Mouse (Mus musculus) limb, embryonic 13.5 days (tissue): ENCODE measurements around the gene Sorcs1. TPM values are rescaled to one million over a fixed set of nuclear protein-coding genes. Genes with fewer than 3 reads are reported as not detected.
A peak's percentile ranks its signal among the peaks of the same experiment; 100 is the strongest.

Experiments used
- ATAC-seq: fragments of 200-750 bp; cut with Nextera tagmentation; 2 replicates; pipeline ENCODE4 v1.8.0; 2017; ENCODE audit warnings: low read depth, moderate number of reproducible peaks, moderate TSS enrichment; ENCODE audit not compliant: low FRiP score
- H3K27ac ChIP-seq: fragments of 300-500 bp; sonication (generic); 2 replicates; pipeline ENCODE4 v1.5.1; 2015; ENCODE audit warnings: inconsistent platforms, mild to moderate bottlenecking, moderate library complexity
- H3K27me3 ChIP-seq: fragments of 300-500 bp; sonication (generic); 2 replicates; pipeline ENCODE4 v1.6.1; 2015; ENCODE audit warnings: mild to moderate bottlenecking, inconsistent platforms
- H3K36me3 ChIP-seq: fragments of 300-500 bp; sonication (generic); 2 replicates; pipeline ENCODE4 v1.6.1; 2015; ENCODE audit warnings: inconsistent platforms, mild to moderate bottlenecking, moderate library complexity
- H3K4me1 ChIP-seq: fragments of 300-500 bp; sonication (generic); 2 replicates; pipeline ENCODE4 v1.6.1; 2015; ENCODE audit warnings: inconsistent platforms
- H3K4me2 ChIP-seq: fragments of 300-500 bp; sonication (generic); replicated peaks from 2 replicates; pipeline ENCODE4 v1.6.1; 2015; ENCODE audit warnings: inconsistent platforms, mild to moderate bottlenecking, moderate library complexity
- H3K4me3 ChIP-seq: fragments of 300-500 bp; sonication (generic); 2 replicates; pipeline ENCODE4 v1.5.1; 2015; ENCODE audit warnings: moderate library complexity, mild to moderate bottlenecking, inconsistent platforms
- H3K9ac ChIP-seq: fragments of 300-500 bp; sonication (generic); 2 replicates; pipeline ENCODE4 v1.6.1; 2015; ENCODE audit warnings: mild to moderate bottlenecking, inconsistent platforms
- H3K9me3 ChIP-seq: fragments of 300-500 bp; sonication (generic); 2 replicates; pipeline ENCODE4 v1.6.1; 2016; ENCODE audit warnings: inconsistent platforms
- WGBS: fragments of 180-500 bp; shearing (Covaris S2); methylation state at CpG from one replicate; pipeline ENCODE4 v1.1.7; 2015; 5-methylcytosine and 5-hydroxymethylcytosine counted together
- polyA plus RNA-seq: library from polyadenylated mRNA; unstranded; fragments of >200 nt; fragmentation: Nextera tagmentation; extraction: Ambion mirVana; gene quantifications from 2 replicates; pipeline ENCODE4 v1.2.1, GENCODE M21; 2015

Gene Sorcs1
- polyA plus RNA-seq, 1 experiment from 2014 or later, result 2.8 TPM

DNA sequence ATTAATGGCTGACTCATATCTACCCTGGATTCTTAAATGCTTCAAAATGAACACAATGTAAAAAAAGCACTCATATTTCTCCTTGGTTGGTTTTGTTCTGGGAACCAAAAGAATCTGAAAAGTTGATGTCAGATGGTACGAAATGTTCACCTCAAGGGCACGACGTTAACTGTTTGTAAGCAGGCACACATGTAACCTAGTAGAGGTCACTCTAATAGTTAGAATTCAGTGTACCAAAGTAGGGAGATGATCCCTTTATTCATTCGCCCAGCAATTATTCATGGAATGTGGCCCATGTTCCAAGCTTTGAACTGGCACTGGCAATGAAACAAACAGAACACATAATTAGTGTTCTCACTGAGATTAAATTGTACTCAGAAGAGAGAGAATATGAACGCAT lies 284.3 kb downstream of the Sorcs1 start:
- Histone ChIP-seq H3K27ac (no peak overlapping the region), H3K27me3 (no peaks in the 10 kb centered on the region), H3K9ac (no peak overlapping the region), H3K9me3 (no peaks in the 10 kb centered on the region), H3K4me2 (no peak overlapping the region), H3K4me3 (no peak overlapping the region), H3K36me3 (no peaks in the 10 kb centered on the region), H3K4me1 (no peaks in the 10 kb centered on the region)
- 87% methylated on average over 5 of the region's 5 CpGs for WGBS
- ATAC-seq, result no peak

- Histone ChIP-seq H3K4me1 (no peaks in the 10 kb centered on the region), H3K9ac (no peak overlapping the region), H3K4me2 (no peak overlapping the region), H3K9me3 (0 out of 2 replicates have a peak, but pooled peaks cover 3% of the 10 kb centered on the region), H3K27ac (no peak overlapping the region), H3K36me3 (no peaks in the 10 kb centered on the region), H3K27me3 (no peaks in the 10 kb centered on the region), H3K4me3 (no peak overlapping the region)
- no peak for ATAC-seq
- 79% methylated on average over 9 of the region's 9 CpGs for WGBS
Measured at GRCm38 (mm10) chr19:50389925-50390552, 288.4 kb downstream of the Sorcs1 start.

DNA sequence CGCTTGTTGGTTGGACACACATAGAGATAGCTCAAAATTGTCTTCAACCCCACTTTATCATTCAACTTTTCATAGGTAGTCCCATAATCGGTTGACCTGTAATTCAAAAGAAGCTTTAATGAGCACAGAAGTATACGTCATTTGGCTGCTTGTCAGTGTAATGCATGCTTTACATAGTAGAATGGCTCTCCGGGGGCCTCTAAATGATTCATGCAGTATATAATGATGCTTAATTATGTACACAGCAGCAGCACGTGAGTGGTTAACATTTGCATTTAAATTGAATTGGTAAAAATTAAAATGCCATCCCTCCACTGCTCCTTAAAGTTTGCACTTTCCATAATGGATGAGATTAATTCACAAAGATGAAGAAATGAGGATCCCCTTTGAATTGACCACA lies 299.5 kb downstream of the Sorcs1 start:
- no peak overlapping the region for H3K4me3 ChIP-seq
- H3K9me3 ChIP-seq, result no peaks in the 10 kb centered on the region
- H3K4me1 ChIP-seq, result no peaks in the 10 kb centered on the region
- H3K27ac ChIP-seq, result no peak overlapping the region
- no peak overlapping the region for H3K9ac ChIP-seq
- 69% methylated on average over 5 of the region's 5 CpGs for WGBS
- H3K27me3 ChIP-seq, result no peaks in the 10 kb centered on the region
- no peaks in the 10 kb centered on the region for H3K36me3 ChIP-seq
- ATAC-seq, result no peak
- no peak overlapping the region for H3K4me2 ChIP-seq

- Histone ChIP-seq H3K4me2 (no peak overlapping the region), H3K9ac (no peak overlapping the region), H3K9me3 (no peaks in the 10 kb centered on the region), H3K27ac (no peak overlapping the region), H3K4me1 (no peaks in the 10 kb centered on the region), H3K27me3 (no peaks in the 10 kb centered on the region), H3K4me3 (no peak overlapping the region), H3K36me3 (no peaks in the 10 kb centered on the region)
- ATAC-seq, result no peak
- 50% methylated on average over 10 of the region's 10 CpGs for WGBS
Measured at GRCm38 (mm10) chr19:50374751-50375150, 303.7 kb downstream of the Sorcs1 start.

- no peaks in the 10 kb centered on the region for H3K27me3 ChIP-seq
- no peak overlapping the region for H3K9ac ChIP-seq
- no peaks in the 10 kb centered on the region for H3K36me3 ChIP-seq
- no peak for ATAC-seq
- H3K4me2 ChIP-seq, result no peak overlapping the region
- 60% methylated on average over 3 of the region's 3 CpGs for WGBS
- H3K4me1 ChIP-seq, result peaks cover 9% of the 10 kb centered on the region; the same call in 1 of the 2 replicates
- H3K4me3 ChIP-seq, result no peak overlapping the region
- no peaks in the 10 kb centered on the region for H3K9me3 ChIP-seq
- no peak overlapping the region for H3K27ac ChIP-seq
Measured at GRCm38 (mm10) chr19:50366446-50366845, 312.0 kb downstream of the Sorcs1 start.

- Histone ChIP-seq H3K27ac (no peak overlapping the region), H3K36me3 (no peaks in the 10 kb centered on the region), H3K9ac (no peak overlapping the region), H3K4me3 (no peak overlapping the region), H3K27me3 (no peaks in the 10 kb centered on the region), H3K4me2 (no peak overlapping the region), H3K4me1 (peaks cover 20% of the 10 kb centered on the region), H3K9me3 (no peaks in the 10 kb centered on the region)
- ATAC-seq, result peak; percentile 54; the same call in 1 of the 2 replicates
- 43% methylated on average over 9 of the region's 9 CpGs for WGBS
Measured at GRCm38 (mm10) chr19:50362655-50363500, 315.6 kb downstream of the Sorcs1 start.

DNA sequence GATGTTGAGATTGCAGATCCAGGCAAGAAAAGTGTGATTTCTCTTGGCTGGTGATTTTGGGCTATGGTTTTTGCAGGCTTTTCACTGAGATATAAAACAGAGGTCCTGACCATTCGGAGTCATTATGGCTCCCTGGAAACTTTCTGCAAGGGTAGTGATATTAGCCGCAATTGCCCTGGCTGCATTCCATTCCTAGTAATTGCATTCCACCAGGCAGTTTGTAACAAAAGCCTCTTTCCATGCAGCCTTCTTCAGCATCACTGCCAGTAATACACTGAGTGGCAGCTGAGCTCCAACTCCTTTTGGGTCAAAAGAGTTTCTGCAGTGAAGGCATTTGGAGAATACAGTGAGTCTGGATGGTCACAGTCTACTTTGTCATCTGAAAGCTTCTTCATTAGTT lies 319.9 kb downstream of the Sorcs1 start:
- 17% methylated on average over 2 of the region's 2 CpGs for WGBS
- peak overlapping the region; percentile 52; the same call in 1 of the 2 replicates for H3K27ac ChIP-seq
- no peak overlapping the region for H3K9ac ChIP-seq
- peaks cover 20% of the 10 kb centered on the region for H3K4me1 ChIP-seq
- no peak overlapping the region for H3K4me3 ChIP-seq
- H3K9me3 ChIP-seq, result no peaks in the 10 kb centered on the region
- no peaks in the 10 kb centered on the region for H3K36me3 ChIP-seq
- ATAC-seq, result peak; percentile 73
- H3K27me3 ChIP-seq, result no peaks in the 10 kb centered on the region
- no peak overlapping the region for H3K4me2 ChIP-seq

DNA sequence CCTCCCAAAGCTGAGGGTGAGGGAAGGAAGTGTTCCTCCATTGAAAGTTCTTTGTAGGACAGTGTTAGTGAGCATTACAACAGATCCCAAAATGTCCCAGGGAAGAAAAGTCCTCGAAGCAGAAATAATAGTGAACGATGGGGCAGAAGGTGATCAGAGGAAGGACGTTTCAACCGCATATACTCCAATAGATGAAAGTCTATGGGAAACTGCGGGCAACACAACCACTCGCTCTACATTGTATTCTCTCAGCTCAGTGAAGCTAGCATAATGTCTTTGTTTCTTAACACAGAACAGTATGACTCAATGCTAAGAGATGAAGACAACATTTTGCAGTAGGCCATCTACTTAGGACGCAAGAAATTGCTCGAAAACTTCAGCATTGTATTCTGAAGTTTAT lies 339.2 kb downstream of the Sorcs1 start:
- Histone ChIP-seq H3K9me3 (no peaks in the 10 kb centered on the region), H3K36me3 (no peaks in the 10 kb centered on the region), H3K27ac (no peak overlapping the region), H3K9ac (no peak overlapping the region), H3K4me1 (peaks cover 9% of the 10 kb centered on the region), H3K4me3 (no peak overlapping the region), H3K27me3 (no peaks in the 10 kb centered on the region), H3K4me2 (no peak overlapping the region)
- 90% methylated on average over 8 of the region's 8 CpGs for WGBS
- ATAC-seq, result no peak

DNA sequence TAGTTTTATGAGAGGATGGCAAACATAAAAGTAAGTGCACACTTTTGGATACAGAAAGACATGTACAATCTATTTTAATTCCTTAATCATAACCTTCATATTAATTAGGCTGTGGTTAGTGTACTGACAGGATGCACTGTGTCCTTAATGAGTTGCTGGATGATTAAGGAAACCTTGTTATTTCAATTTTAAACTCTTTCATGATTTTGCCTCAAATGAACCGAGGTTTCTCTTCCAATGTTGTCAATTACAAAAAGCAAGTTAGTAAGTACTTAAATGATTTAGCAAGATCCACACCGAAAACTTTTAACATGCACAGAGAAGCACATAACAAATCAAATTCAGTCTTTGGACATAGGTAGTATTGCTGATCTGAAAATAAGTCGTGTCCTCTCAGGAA lies 341.7 kb downstream of the Sorcs1 start:
- H3K27me3 ChIP-seq, result no peaks in the 10 kb centered on the region
- 76% methylated on average over 3 of the region's 3 CpGs for WGBS

DNA sequence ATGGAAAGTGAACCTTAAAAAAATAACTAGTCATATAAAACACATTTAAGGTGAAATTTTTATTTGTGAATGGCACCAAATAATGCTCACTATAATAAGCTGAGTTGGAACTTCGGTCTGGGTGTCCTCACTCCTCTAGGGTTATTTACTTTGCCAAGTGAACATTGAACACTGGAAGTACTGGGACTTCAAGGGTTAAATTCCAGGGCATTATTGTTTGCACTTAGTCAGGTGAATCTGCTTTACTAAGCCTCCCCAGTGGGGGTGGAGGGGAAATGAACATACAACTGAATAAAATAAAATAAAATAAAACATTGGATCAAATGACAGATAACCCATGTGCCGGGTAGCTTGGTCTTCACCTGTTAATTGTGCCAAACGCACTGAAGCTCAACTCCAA lies 347.3 kb downstream of the Sorcs1 start:
- 75% methylated on average over 3 of the region's 3 CpGs for WGBS
- no peaks in the 10 kb centered on the region for H3K27me3 ChIP-seq
- H3K4me2 ChIP-seq, result no peak overlapping the region
- H3K9ac ChIP-seq, result no peak overlapping the region
- H3K4me3 ChIP-seq, result no peak overlapping the region
- no peak for ATAC-seq
- H3K9me3 ChIP-seq, result no peaks in the 10 kb centered on the region
- no peak overlapping the region for H3K27ac ChIP-seq
- no peaks in the 10 kb centered on the region for H3K36me3 ChIP-seq
- peaks cover 3% of the 10 kb centered on the region; the same call in 1 of the 2 replicates for H3K4me1 ChIP-seq

More for the DNA sequence above, 341.7 kb downstream of the Sorcs1 start:
- Histone ChIP-seq H3K9ac (no peak overlapping the region), H3K9me3 (no peaks in the 10 kb centered on the region), H3K4me1 (peaks cover under 1% of the 10 kb centered on the region; the same call in 1 of the 2 replicates), H3K27ac (no peak overlapping the region), H3K4me2 (no peak overlapping the region), H3K36me3 (no peaks in the 10 kb centered on the region), H3K4me3 (no peak overlapping the region)
- ATAC-seq, result no peak

DNA sequence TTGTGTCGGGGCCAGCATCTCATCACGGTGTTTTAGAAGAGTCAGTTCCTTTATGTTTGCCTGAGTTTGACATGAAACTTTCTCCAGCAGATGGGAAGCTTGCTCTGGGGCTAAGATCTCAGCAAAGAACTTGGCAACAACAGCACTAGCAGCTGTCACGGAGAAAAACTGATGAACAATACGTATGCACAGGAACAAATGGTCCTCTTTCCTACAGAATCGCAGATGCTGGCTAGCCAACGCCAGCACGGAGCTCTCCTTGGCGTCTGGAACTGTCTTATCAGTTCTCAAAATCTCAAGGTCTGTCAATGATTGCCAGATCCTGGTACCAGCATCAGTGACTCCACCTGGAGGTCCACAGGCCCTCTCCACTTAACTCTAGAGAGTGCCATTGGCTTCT lies 350.6 kb downstream of the Sorcs1 start:
- H3K27ac ChIP-seq, result no peak overlapping the region
- no peaks in the 10 kb centered on the region for H3K27me3 ChIP-seq
- ATAC-seq, result no peak
- peaks cover 4% of the 10 kb centered on the region; the same call in 1 of the 2 replicates for H3K4me1 ChIP-seq
- H3K36me3 ChIP-seq, result no peaks in the 10 kb centered on the region
- H3K4me3 ChIP-seq, result no peak overlapping the region
- no peaks in the 10 kb centered on the region for H3K9me3 ChIP-seq
- H3K9ac ChIP-seq, result no peak overlapping the region
- 87% methylated on average over 8 of the region's 8 CpGs for WGBS
- H3K4me2 ChIP-seq, result no peak overlapping the region

DNA sequence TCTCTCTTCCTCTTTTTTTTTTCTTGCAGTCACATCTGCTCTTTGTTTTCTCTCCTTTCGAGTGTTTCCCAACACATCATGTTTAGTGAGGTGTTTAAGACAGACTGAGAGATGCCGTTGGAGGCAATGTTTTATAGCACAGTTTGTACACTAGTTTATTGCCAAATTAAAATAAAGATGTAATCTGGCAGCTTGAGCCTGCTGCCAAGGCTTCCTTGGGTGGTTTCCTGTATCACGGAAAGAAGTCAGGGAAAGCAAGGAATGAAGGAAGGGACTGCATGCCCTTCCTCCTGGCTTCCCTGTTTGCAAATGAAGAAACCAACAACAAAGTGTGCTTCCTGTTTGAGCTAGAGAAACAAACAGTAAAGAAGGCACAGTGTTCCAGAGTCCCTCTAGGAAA lies 352.3 kb downstream of the Sorcs1 start:
- Histone ChIP-seq H3K36me3 (no peaks in the 10 kb centered on the region), H3K4me2 (no peak overlapping the region), H3K9me3 (no peaks in the 10 kb centered on the region), H3K4me3 (no peak overlapping the region), H3K27ac (no peak overlapping the region), H3K9ac (no peak overlapping the region), H3K4me1 (peaks cover 4% of the 10 kb centered on the region; the same call in 1 of the 2 replicates), H3K27me3 (no peaks in the 10 kb centered on the region)
- WGBS, result 17% methylated on average over 3 of the region's 3 CpGs
- ATAC-seq, result no peak
